Comparison of ENCODE assay signal across 8 mouse cellular contexts in the genomic region with DNA sequence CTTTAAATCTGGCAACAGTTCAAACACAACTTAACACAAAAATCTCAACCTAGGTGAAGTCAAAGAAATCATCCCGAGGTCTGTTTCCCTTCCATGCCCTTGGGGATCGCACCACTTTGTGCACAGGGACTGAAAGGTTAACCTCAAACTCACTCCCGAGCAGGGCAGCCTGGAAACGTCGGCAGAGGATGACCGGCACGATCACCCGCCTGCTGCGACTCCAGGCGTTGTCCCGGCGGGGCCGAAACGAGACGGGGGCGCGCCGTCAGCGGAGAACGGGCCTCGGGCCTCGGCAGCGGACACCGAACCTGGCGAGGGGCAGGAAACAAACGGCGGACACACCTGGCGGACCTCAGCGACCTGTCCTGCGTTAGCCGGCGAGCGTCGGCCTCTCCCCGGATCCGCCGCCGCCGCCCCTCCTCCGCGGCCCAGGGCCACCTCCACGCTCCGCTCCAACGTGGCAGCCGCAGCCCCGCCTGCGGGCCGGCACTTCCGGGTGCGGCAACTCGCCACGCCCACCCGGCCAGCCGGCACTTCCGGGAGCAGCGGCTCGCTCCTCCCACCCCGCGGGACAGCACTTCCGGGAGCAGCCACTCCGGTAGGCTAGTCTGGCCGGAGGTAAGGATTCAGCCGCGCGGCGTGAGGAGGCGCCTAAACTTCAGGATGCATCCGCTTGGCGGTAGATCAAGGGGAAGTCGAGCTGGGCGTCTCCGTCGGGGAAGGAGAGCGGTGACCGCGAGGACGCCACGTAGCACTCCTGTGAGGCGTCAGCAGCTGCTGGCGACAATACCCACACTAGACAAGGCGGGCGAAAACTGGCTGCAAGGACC. TPM values are rescaled to one million over a fixed set of nuclear protein-coding genes. Genes with fewer than 3 reads are reported as not detected.
DNase-seq lines count a peak whose midpoint lies in the region; ATAC-seq and TF ChIP-seq lines count a peak whose summit lies in the region.

Sec31a (minus strand) TSS at position 474 of the 830 bp plus-strand sequence.

- peak within 1 kb of the TSS; percentile 82 for H3K27ac ChIP-seq in ES-E14 (ENCODE audit: insufficient read depth, low read depth, low read length, poor library complexity, severe bottlenecking)
- peak within 1 kb of the TSS; percentile 91 for H3K27ac ChIP-seq in forebrain, embryonic 16.5 days (ENCODE audit: low read length)
- peak within 1 kb of the TSS; percentile 93 for H3K27ac ChIP-seq in layer of hippocampus, adult 2 months
- H3K27ac ChIP-seq in lung, embryonic 14.5 days (ENCODE audit: low read depth): peak within 1 kb of the TSS; percentile 94
- H3K27ac ChIP-seq in olfactory bulb, adult 2 months (ENCODE audit: insufficient read depth, low read depth, low read length): peak within 1 kb of the TSS; percentile 48
- peak within 1 kb of the TSS; percentile 45; the same call in 1 of the 2 replicates for H3K27ac ChIP-seq in thymus, adult 2 months (ENCODE audit: control insufficient read depth, insufficient read depth, low read length)

- under 1% methylated on average over 82 of the region's 82 CpGs for WGBS in forebrain, embryonic 16.5 days
- under 1% methylated on average over 82 of the region's 82 CpGs for WGBS in lung, embryonic 14.5 days
- WGBS in olfactory bulb, adult 2 months: under 1% methylated on average over 82 of the region's 82 CpGs
- under 1% methylated on average over 82 of the region's 82 CpGs for WGBS in thymus, adult 2 months

- no peaks in the 10 kb centered on the region for H3K27me3 ChIP-seq in forebrain, embryonic 16.5 days (replicated peaks; ENCODE audit: control insufficient read depth, insufficient read depth, low read length)
- no peaks in the 10 kb centered on the region for H3K27me3 ChIP-seq in lung, embryonic 14.5 days (ENCODE audit: insufficient read depth, low read length)
- no peaks in the 10 kb centered on the region for H3K27me3 ChIP-seq in thymus, adult 2 months (ENCODE audit: control insufficient read depth, insufficient read depth, low read length)

- ATAC-seq in forebrain, embryonic 16.5 days: peak; percentile 97
- peak; percentile 97 for ATAC-seq in lung, embryonic 14.5 days (ENCODE audit: insufficient read depth)

- in situ Hi-C loops in ES-E14 (cut with MboI; ENCODE audit: low sequenced_read_pairs in 2 of 2, unreplicated experiment in 2 of 2): no loop called here

- DNase-seq in ES-E14 (ENCODE audit: low read depth, low spot score): peak; percentile 87
- DNase-seq in cerebellum, adult 11-12 months: peak; percentile 99
- peak; percentile 97 to 98 for DNase-seq in heart, postnatal 36 days
- DNase-seq in layer of hippocampus, adult 2 months (ENCODE audit: low spot score in 2 of 2): peak; percentile 97 to 98
- DNase-seq in lung, embryonic 14.5 days: peak; percentile 98
- DNase-seq in thymus, adult 2 months: peak; percentile 97

- intact Hi-C loops in heart, postnatal 36 days (cut with DNase I): loop anchor here (1.0 to 5.0 kb wide), 3 partner anchors 13 to 439 kb away; partner anchors contain the start of genes 4930524J08Rik, Cops4 and Hnrnpd

- no peaks in the 10 kb centered on the region for H3K9me3 ChIP-seq in ES-E14 (ENCODE audit: control insufficient read depth, insufficient read depth, low read depth, low read length)
- H3K9me3 ChIP-seq in forebrain, embryonic 16.5 days (ENCODE audit: control insufficient read depth, low read length): no peaks in the 10 kb centered on the region
- no peaks in the 10 kb centered on the region for H3K9me3 ChIP-seq in lung, embryonic 14.5 days (ENCODE audit: low read depth, low read length)

- peak within 1 kb of the TSS; percentile 91 for H3K9ac ChIP-seq in ES-E14 (ENCODE audit: insufficient read depth, low read depth, low read length, poor library complexity, severe bottlenecking)
- peak within 1 kb of the TSS; percentile 82 for H3K9ac ChIP-seq in forebrain, embryonic 16.5 days (replicated peaks; ENCODE audit: low read depth, low read length)
- peak within 1 kb of the TSS; percentile 82 for H3K9ac ChIP-seq in lung, embryonic 14.5 days

- TF ChIP-seq POLR2A in olfactory bulb, adult 2 months (IDR thresholded peaks at IDR 0.05; ENCODE audit: insufficient read depth, low read depth, low read length): peak; percentile 86
- peak; percentile 96 for TF ChIP-seq POLR2A in thymus, adult 2 months (IDR thresholded peaks at IDR 0.05; ENCODE audit: control insufficient read depth, extremely low read depth, insufficient read depth, low read length, poor library complexity)

- peak within 1 kb of the TSS; percentile 89 to 99 for H3K4me3 ChIP-seq in ES-E14 (ENCODE audit: insufficient read depth in 1 of 2, low read depth in 1 of 2, low read length in 2 of 2, poor library complexity in 1 of 2, severe bottlenecking in 1 of 2)
- H3K4me3 ChIP-seq in forebrain, embryonic 16.5 days (replicated peaks; ENCODE audit: low read length): peak within 1 kb of the TSS; percentile 88
- peak within 1 kb of the TSS; percentile 87 for H3K4me3 ChIP-seq in layer of hippocampus, adult 2 months
- H3K4me3 ChIP-seq in lung, embryonic 14.5 days (ENCODE audit: low read depth, low read length): peak within 1 kb of the TSS; percentile 84
- peak within 1 kb of the TSS; percentile 65 for H3K4me3 ChIP-seq in olfactory bulb, adult 2 months (ENCODE audit: insufficient read depth, low read depth, low read length)
- H3K4me3 ChIP-seq in thymus, adult 2 months (ENCODE audit: control insufficient read depth, insufficient read depth, low read length): peak within 1 kb of the TSS; percentile 92

- H3K36me3 ChIP-seq in ES-E14 (ENCODE audit: control insufficient read depth, insufficient read depth, low read length, poor library complexity, severe bottlenecking): peaks cover 16% of the 10 kb centered on the region
- peaks cover 17% of the 10 kb centered on the region; the same call in 1 of the 2 replicates for H3K36me3 ChIP-seq in forebrain, embryonic 16.5 days (ENCODE audit: control insufficient read depth, insufficient read depth)
- H3K36me3 ChIP-seq in lung, embryonic 14.5 days (ENCODE audit: insufficient read depth): peaks cover 37% of the 10 kb centered on the region
- peaks cover 10% of the 10 kb centered on the region for H3K36me3 ChIP-seq in thymus, adult 2 months (ENCODE audit: control insufficient read depth, insufficient read depth, low read length)

- no peaks in the 10 kb centered on the region; a peak in 1 of 4 replicates for H3K4me1 ChIP-seq in ES-E14 (ENCODE audit: control insufficient read depth in 2 of 2, insufficient read depth in 2 of 2, low read length in 2 of 2, poor library complexity in 1 of 2)
- peaks cover 13% of the 10 kb centered on the region for H3K4me1 ChIP-seq in forebrain, embryonic 16.5 days (replicated peaks; ENCODE audit: control insufficient read depth, insufficient read depth, low read length)
- peaks cover 12% of the 10 kb centered on the region; the same call in 1 of the 2 replicates for H3K4me1 ChIP-seq in lung, embryonic 14.5 days (ENCODE audit: insufficient read depth)
- peaks cover 2% of the 10 kb centered on the region; the same call in 1 of the 2 replicates for H3K4me1 ChIP-seq in olfactory bulb, adult 2 months (ENCODE audit: control insufficient read depth, insufficient read depth, low read length)
- H3K4me1 ChIP-seq in thymus, adult 2 months (replicated peaks; ENCODE audit: control insufficient read depth, insufficient read depth, low read length): peaks cover 5% of the 10 kb centered on the region; the same call in 1 of the 2 replicates

- H3K4me2 ChIP-seq in forebrain, embryonic 16.5 days (ENCODE audit: low read length): peak within 1 kb of the TSS; percentile 88
- peak within 1 kb of the TSS; percentile 72 for H3K4me2 ChIP-seq in lung, embryonic 14.5 days

- peak; percentile 44 for TF ChIP-seq CTCF in layer of hippocampus, adult 2 months (conservative IDR thresholded peaks at IDR 0.05)
- TF ChIP-seq CTCF in lung, embryonic 14.5 days (IDR thresholded peaks at IDR 0.05; ENCODE audit: low read depth): no peak
- TF ChIP-seq CTCF in olfactory bulb, adult 2 months (IDR thresholded peaks at IDR 0.05; ENCODE audit: insufficient read depth, low read depth, low read length): no peak
- TF ChIP-seq CTCF in thymus, adult 2 months (IDR thresholded peaks at IDR 0.05; ENCODE audit: borderline replicate concordance, control insufficient read depth, extremely low read depth, insufficient read depth, low read length, poor library complexity): peak; percentile 70

TF ChIP-seq in ES-E14, 5 proteins besides CTCF, POLR2A, EP300 and RAD21:
- TF ChIP-seq CHD2 (IDR thresholded peaks at IDR 0.05; ENCODE audit: low read depth, low read length) (no peak), ZNF384 (IDR thresholded peaks at IDR 0.05; ENCODE audit: low read depth, low read length) (no peak), MAFK (IDR thresholded peaks at IDR 0.05; ENCODE audit: insufficient read depth, low read depth, low read length) (0 out of 2 replicates have a peak, but pooled peaks have one; percentile 4), HCFC1 (IDR thresholded peaks at IDR 0.05; ENCODE audit: borderline replicate concordance, insufficient read depth, low read length) (peak; percentile 62; the same call in 1 of the 2 replicates), ZC3H11A (IDR thresholded peaks at IDR 0.05; ENCODE audit: borderline replicate concordance, low read depth, low read length) (no peak)

RNA-seq across cellular contexts. Expression of gene Sec31a, which starts in this region (rescaled TPM):
- total RNA-seq in ES-E14 (2012; rRNA removed): 72.7 and 94.5 TPM in 2 replicates
- polyA plus RNA-seq in forebrain, embryonic 16.5 days (2015; fragmentation: Nextera tagmentation; extraction: Ambion mirVana): 91.0 and 92.3 TPM in 2 replicates
- total RNA-seq in heart, postnatal 36 days (2021): 100 to 1,000 TPM; 109 TPM
- total RNA-seq in layer of hippocampus, adult 2 months (2021): 100 to 1,000 TPM; 103 to 106 TPM
- 169 and 170 TPM in 2 replicates for polyA plus RNA-seq in lung, embryonic 14.5 days (2014; fragmentation: Nextera tagmentation; extraction: Ambion mirVana)
- polyA plus RNA-seq in olfactory bulb, adult 2 months (2012; ENCODE audit: insufficient read depth, insufficient read length, low replicate concordance, missing spikeins): not detected in 2 replicates
- polyA plus RNA-seq in thymus, adult 2 months (2012; rRNA removed): 222 and 264 TPM in 2 replicates

Comparison
In these comparisons a context has a peak if more than half of its experiments do, and no peak if none do; other contexts are left out.
1. Peak in every context shown above with its lines: DNase-seq, ATAC-seq, H3K4me3 ChIP-seq and H3K27ac ChIP-seq.
2. CTCF ChIP-seq: peak in layer of hippocampus, adult 2 months (single experiment) and thymus, adult 2 months (single experiment); none in lung, embryonic 14.5 days (single experiment) and olfactory bulb, adult 2 months (single experiment).